Mouse (Mus musculus): ENCODE measurements around the gene Pgm2l1.

The Pgm2l1 gene

DNA sequence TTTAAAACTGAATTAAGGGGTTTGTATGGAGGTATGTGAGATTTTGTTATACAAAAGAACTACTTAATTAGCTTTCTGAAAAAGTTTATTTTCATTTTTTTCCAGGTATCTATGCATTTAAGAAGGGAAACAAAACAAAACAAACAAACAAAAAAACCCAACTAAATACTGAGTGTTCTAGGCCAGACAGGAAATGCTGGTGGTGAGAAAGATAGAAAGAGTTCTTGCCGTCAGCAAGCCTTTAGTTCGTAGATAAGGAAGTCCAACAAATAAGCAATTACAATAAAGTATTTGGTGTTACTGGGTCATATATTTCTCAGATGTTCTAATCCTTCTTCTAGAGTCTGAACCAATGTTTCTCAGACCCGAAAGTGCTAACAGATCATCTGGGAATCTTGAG is 1.8 kb downstream of the Pgm2l1 start:
- no peak for DNase-seq (ENCODE audit: low read depth, low spot score)

DNA sequence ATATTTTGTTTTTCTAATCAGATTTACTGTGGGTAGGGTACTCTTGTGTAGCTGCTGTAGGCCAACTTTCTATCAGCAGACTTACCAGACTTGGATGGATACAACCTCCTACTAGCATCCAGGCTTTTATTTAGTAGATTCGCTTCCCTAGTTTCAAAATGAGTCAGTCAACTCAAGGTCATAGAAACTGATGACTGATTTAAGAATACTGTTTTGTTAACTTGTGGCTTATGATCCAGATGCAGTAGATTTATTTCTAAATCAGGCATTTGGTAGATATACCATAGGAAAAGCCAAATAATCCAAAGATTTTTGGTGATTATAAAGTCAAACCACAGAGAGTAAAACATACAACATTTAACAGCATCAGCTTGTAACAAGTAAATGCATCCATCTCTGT is 3.5 kb downstream of the Pgm2l1 start:
- no peak for DNase-seq (ENCODE audit: low read depth, low spot score)

DNA sequence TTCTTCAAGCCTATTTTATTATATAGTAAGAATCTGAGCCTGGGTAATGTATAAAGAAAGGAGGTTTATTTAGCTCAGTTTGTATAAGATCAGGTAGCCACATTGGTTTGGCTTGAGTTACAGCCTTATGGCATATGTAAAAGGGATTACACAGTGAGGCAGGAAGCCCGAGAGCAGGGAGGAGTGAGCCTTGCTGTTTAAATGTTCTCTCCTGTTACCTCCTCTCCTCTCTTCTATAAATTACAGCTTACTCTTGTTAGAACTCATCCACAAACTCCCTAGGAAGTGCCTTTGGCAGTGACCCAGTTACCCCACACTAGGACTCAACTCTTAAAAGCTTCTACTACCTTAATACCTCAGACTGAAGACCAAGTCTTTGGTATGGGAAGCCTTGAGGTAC is 4.5 kb downstream of the Pgm2l1 start:
- DNase-seq (ENCODE audit: low read depth, low spot score) = no peak

DNA sequence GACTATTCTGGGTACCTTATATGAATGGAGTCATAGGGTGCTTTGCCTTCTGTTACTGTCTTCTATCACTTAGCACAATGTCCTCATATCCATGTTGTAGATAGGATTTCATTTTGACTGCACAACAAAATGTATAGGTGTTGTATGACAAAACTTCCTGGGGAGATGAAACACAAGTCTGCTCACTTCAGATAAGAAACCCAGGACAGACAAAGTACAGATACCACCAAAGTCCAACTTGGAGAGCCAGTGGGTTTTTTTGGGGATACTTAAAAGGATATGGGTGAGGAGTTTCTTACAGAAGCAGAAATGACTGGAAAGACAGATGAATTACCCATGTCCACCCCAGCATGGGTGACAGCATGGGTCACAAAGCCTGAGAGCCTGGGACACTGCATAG is 6.5 kb downstream of the Pgm2l1 start:
- no peak for DNase-seq (ENCODE audit: low read depth, low spot score)

DNA sequence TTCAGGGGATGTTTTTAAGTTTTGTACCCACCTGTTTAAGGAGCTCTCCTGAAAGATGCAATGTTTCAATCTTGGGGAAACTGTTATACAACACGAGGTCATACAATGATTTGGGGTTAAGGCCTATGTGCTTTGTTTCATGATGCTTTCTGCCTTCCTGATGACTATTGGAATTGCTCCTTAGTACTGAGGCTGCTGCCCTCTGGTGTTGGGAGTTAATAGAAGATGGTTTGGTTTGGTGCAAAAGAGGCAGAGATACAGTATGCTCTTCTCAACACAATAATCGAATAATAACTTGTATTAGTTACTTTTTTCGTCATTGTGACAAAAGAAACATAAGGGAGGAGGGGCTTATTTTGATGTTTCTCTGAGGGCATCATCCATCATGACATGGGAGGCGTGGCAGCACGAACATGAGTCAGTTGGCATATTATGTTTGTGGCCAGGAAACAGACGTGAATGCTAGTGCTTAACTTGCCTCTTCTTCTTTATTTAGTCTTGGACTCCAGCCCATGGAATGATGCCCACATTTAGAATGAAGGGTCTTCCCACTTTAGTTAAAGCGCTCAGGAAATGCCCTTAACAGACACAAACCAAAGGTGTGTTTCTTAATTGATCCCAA is 7.2 kb downstream of the Pgm2l1 start:
- DNase-seq (ENCODE audit: low read depth, low spot score) = peak; percentile 23

DNA sequence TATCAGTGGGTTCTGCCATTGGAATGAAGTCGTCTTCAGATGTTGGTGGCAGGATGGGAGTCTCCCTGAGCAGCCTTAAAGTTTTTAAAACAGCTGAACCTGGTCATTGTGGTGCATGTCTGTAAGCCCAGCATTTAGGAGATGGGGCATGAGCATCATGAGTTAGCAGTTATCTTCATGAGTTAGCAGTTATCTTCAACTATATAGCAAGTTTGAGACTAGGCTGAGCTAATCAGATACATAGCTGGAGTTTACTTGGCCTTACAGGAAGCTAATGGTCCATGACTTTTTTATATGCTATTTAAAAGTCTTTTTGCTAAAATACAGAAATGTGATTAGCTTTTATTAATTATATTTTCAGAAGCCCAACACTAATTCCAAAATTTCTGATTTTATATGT is 11.1 kb downstream of the Pgm2l1 start:
- no peak for DNase-seq (ENCODE audit: low read depth, low spot score)

DNA sequence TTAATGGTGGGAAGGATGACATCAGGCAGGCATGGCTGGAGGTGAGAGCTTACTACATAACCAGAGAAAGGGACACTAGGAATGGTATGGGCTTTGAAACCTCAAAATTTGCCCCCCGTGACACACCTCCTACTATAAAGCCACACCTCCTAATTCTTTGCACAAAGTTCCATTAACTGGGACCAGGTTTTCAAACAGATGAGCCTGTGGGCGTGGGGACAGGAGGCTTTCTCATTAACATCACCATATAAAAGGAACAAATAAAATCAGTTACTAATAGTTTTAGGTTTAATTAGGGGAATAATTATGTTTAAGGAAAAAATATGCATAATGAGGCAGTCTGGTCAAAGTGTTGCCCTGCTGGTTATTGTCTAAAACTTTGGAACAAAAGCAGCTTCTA is 13.4 kb downstream of the Pgm2l1 start:
- DNase-seq (ENCODE audit: low read depth, low spot score) = no peak

DNA sequence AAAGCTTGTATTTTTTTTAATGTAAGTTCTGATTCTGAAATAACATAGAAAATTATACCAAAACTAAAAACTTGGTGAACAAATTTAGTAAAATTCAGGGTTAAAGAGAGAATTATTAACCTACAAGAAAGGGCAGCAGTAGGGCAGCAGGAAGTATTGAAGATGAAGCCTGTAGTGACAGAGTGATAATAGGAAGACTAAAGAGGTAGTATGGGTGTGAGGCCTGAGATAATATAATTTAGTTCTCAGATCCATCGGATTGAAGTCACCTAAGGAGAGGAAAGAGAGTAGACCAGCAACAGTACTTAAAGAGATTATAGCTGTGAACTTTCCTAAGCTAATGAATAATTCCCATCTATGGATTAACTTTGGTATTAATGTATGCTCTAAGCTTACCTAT is 15.8 kb downstream of the Pgm2l1 start:
- DNase-seq (ENCODE audit: low read depth, low spot score) = no peak

DNA sequence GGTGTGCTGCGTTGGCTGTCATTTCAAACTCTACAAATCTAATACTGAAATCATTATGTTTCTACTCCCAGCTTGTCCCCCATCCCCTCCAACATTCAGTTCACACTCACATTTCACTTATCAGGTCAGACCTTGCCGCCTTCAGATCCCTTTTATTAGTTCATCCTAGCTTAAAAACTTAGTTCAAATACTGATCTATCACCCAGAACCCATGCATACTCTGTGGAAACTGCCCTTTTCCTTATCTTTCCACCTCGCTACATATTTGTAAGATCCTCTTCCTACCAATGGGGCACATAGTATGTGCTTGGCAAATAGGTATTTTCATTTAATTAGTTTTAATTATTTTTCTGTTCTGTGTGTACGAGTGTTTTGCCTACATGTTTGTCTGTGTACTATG is 17.0 kb downstream of the Pgm2l1 start:
- DNase-seq (ENCODE audit: low read depth, low spot score) = no peak

DNA sequence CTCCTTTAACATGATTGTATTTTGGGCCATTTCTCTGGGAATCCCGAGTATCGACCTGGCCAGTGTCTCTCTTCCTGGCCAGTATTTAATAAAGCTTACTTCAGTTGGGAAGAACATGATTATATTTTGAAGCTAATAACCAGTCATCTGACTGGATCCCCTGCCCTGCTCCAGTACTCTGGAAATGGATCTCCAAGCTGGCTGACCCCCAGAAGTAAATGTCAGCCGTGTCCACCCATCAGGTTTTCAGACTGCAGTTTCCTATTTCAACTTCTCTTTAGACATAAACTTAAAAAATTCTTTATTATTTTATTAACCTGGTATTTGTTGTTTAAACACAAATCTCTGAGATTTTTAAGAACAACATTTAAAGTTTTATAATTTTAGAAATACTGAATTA is 18.0 kb downstream of the Pgm2l1 start:
- no peak for DNase-seq (ENCODE audit: low read depth, low spot score)

DNA sequence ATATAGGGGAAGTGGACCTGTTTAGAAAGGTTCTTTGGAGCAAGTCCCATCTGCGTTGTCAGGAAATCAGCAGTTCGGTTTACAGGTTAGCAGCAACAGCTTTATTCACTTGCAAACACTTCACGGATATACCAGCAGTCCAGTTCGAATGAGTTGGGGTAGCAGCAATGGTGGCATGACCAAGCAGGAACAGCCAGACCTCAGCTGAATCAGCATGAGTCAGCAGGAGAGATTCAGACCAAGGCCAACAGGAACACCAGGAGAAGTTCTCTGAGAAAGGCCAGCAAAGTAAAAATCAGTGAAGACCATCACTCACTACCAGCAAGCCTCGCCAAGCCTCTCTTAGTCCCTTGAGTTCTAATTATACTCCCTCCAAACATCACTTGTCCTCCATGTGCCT is 23.5 kb downstream of the Pgm2l1 start:
- no peak for DNase-seq (ENCODE audit: low read depth, low spot score)

DNA sequence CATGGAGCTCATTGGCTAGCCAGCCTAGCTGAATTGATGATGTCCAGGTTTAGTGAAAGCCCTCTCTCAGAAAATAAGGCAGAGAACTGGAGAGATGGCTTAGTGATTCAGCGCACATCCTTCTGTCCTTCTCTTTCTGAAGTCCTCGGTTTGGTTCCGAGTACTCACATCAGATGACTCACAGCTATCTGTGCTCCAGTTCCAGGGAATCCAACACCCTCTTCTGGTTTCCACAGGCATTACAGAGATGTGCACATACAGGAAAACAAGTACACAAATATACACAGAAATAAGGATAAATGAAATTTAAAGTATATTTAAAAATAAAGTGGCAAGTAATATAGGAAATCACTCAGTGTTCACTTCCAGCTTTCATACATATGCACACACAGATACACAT is 35.2 kb downstream of the Pgm2l1 start:
- DNase-seq (ENCODE audit: low read depth, low spot score) = peak; percentile 16

DNA sequence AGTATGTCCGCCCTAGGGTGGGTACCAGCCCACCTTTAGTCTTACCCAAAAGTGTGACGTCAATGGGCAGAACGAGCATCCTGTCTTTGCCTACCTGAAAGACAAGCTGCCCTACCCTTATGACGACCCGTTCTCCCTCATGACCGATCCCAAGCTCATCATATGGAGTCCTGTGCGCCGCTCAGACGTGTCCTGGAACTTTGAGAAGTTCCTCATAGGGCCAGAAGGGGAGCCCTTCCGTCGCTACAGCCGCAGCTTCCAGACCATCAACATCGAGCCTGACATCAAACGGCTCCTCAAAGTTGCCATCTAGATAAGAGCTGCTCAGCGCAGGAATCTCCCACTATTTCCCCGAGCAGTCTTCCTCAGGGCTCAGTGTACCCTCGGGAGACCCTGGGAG is 37.7 kb downstream of the Pgm2l1 start:
- peak; percentile 51 for DNase-seq (ENCODE audit: low read depth, low spot score)

DNA sequence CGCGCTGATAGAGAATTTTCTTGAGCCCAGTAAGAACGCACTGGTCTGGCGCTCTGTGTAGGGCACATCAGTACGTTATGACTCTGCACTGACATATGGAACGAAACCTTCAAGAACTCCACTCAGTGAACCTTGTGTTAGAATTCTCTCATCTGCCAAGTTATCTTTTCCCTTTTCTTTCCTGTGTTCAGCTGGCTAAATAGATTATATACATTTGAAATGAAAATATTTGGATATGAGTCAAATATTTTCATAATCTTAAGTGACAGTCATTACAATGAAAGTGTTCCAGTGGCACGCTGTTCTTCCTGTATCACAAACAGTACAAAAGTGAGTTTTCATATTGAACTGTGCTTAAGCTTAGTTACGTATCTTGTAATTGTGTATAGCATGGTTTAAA is 45.2 kb downstream of the Pgm2l1 start:
- no peak for DNase-seq (ENCODE audit: low read depth, low spot score)

DNA sequence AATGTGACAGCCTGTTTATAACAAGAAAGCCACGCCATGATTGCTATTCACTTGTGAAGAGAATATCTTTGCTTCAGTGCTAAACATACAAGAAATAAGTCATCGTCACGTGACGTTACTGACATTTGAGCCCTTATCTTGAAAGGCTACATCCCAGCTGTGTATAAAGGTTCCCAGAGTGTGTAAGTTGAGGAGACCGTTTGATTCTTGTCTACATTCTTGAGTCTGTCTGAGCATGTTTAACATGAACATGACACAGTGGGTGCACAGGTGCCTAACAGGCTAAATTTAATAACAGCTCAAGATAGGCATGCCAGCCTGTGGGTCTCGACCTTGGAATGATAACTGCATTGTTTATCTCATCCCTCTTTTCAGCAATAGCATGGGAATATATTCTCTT is 47.3 kb downstream of the Pgm2l1 start:
- no peak for DNase-seq (ENCODE audit: low read depth, low spot score)

DNA sequence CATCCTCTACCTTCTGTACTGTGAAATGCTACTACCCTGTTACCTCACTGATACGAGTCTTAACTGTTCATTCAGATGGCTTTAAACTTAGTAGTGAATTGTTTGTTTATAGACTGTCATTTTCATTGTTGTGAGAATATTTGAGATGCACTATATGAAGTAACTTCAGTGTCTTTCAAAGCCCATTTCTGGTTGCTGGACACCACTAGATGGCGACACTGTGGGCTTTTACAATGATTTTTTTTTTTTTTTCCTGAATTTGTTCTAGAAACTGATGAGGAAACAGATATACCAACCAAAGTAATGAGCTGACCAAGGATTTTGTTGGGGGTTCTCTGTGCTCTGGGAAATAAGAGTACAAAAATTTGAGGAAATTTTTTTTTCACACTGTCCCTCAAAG is 49.2 kb downstream of the Pgm2l1 start:
- DNase-seq (ENCODE audit: low read depth, low spot score) = no peak

DNA sequence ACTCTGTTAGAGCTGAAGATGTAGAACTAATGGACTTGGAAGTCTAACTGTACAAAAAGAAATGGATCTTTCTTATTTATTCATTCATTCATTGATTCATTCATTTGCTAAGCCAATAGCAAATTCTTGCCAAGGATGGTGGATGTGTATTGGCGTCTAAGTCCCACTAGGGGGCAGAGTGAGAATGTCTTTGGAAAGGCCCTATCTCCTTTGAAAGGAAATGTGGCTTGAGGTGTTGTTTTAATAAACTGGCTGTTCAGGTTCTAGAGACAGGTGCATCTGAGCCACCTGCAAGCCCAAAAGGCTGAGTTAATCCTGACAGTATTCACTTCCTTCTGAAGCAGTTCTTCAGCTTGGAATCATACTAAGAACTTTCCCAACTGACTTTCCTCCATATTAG is 52.6 kb downstream of the Pgm2l1 start:
- peak; percentile 57 for DNase-seq (ENCODE audit: low read depth, low spot score)

DNA sequence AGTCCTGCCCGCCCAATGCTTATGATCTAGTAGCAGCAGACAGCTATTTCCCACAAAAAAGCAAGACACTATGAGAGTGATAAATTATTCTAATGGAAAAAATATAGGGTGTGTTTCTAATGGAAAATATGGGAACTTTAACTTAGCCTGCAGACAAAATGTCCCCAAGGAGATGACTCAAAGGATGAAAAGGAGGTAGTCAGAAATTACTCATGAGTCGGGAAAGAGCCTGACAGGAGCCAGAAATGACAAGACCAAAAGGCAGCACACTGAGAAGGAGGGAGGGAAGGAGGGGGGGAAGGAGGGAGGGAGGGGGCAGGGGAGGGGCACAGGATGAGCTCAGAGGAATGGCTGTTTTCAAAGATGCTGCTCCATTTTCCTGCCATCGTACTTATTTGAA is 54.4 kb downstream of the Pgm2l1 start:
- DNase-seq (ENCODE audit: low read depth, low spot score) = no peak

DNA sequence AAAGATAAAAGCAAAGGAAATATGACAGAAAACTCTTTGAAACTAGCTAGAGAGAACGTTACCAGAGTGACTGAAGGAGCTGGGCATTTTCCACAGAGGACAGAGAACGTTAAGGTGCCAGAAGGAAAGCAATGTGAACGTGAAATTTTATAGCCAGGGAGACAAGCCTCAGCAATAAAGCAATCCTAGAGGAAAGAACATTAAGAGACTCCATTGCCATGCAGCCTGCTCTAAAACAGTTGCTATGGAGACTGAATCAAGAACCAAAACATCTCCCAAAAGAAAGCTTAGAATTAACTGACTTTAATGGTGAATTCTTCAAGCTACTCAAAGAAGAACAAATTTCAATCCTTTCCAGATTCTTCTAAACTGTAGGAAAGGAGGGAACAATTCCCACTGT is 56.1 kb downstream of the Pgm2l1 start:
- DNase-seq (ENCODE audit: low read depth, low spot score) = no peak

DNA sequence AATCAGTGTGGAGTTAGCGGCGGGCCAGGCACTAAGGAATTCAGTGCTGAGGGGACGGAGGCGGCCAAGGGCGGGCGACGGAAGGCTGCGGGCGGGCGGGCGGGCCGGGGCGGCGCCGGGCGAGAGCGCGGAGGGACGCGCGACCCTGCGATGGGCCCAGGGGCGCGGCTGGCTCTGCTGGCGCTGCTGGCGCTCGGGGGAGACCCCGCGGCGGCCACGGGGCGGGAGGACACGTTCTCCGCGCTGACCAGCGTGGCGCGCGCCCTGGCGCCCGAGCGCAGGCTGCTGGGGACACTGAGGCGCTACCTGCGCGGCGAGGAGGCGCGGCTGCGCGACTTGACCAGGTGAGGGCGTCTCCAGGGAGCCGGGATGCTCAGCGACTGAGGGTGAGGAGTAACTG is 58.2 kb downstream of the Pgm2l1 start, which contains the start of gene P4ha3:
P4ha3 (plus strand) TSS at position 138 of the 400 bp plus-strand sequence.
- peak; percentile 56 for DNase-seq (ENCODE audit: low read depth, low spot score)

DNA sequence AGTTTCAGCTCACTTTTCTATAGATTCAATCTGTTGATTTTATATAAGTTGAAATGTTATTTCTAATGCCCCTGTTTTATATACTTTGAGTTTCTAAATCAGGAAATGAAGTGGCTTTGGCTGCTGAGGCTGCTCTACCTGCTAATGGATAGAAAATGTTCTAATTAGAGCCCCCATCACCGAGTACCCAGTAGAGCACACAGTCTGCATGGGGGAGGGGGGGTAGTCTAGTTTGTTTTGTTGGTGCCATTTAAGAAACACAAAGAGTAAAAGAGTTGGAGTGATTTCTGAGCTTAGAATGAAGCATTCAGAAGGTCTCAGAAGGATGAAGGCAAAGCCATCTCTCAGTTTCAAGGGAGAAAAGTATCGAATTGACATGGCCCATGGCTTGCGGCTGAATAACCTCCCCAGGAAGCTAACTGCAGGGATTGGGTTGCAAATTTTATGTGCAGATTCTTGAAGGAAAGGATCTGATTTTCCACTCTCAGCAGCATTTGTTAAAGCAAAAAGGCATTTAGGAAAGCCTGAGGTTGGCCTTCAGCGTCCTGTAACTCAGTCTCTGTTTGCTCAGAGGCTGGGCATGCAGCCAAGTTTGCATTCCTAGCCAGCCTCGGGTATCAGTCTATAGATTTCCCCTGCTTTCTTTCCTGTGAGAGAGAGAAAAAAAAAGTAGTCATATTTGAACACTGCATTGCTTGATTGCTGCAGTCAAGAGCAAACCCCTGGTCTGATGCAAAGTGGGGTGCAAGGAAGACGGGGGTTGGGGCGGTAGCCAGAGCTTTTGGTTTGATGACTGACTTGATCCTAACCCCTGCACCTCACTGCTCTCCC is 60.8 kb downstream of the Pgm2l1 start:
- peak; percentile 43 for DNase-seq (ENCODE audit: low read depth, low spot score)

DNA sequence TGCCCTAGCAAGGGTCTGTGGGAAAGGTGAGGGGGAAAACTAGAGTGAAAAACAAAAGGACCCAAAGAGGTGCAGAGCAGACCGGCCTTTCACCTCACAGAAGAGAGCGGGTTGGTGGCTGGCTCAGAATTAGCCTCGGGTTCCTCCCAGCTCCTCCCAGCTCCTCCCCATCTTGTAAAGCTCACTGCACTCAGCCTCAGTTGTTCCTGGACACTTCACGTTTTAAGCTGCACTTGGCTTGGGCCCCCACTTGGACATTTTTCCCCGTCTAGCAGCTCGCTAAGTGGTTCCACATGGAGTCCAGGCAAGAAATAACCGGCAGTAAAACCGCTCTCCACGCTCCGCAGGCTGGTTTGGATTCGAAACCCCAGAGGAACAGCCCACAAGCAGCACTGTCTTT is 61.4 kb downstream of the Pgm2l1 start:
- DNase-seq (ENCODE audit: low read depth, low spot score) = peak; percentile 25

DNA sequence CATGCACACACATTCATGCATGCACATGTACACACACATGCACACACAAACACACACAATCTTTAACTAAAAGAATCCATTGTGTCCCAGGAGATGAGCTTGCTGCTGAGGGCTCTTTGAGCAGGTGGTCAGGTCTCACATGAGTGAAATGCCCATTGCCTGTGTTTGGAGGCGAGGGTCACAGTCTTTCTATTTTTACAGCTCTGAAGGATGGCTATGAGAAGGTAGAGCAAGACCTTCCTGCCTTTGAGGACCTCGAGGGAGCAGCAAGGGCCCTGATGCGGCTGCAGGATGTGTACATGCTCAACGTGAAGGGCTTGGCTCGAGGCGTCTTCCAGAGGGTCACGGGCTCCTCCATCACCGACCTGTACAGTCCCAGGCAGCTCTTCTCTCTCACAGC is 66.4 kb downstream of the Pgm2l1 start:
- DNase-seq (ENCODE audit: low read depth, low spot score) = no peak
